Mouse (Mus musculus) right cerebral cortex, adult 2 months (tissue): ENCODE measurements around the gene Olfml2b.

Experiments
- DNase-seq, 2 experiments: peaks; one replicate each; pipeline ENCODE4 v3.0.0; 2021 to 2022; ENCODE audit warnings: low spot score in 2 of 2

The Olfml2b gene

DNA sequence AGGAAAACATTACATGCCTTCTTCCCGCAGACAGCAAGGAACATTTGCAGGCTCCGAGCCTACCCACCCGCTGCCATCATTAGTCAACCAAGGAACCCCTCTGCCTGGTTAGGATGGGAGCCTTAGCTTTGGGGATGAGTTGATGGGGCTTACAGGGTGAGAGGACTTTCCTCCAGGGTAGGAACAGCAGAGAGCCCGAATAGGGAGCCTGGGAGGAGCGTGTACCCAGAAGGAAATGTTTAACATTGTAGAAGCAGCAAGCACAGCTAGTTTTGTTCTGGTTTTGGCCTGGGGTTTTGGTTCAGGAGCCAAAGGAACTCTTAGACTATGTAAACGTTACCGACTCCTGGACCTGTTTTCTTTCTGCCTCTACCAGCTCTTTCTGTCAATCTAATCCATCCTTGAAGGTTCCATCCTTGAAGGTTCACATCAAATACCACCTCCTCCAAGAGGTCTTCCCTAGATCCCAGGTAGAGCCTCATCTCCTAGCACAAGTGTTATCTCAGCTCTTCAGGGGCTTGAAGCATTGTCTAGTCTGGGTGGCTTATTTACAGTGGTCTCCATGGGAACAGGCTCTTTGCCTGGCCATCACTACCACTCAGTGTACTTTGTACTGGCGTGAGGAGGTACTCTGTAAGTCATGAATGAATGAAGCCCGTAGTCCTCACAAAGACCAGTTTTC, 2.4 kb downstream of the Olfml2b start:
- no peak for DNase-seq

DNA sequence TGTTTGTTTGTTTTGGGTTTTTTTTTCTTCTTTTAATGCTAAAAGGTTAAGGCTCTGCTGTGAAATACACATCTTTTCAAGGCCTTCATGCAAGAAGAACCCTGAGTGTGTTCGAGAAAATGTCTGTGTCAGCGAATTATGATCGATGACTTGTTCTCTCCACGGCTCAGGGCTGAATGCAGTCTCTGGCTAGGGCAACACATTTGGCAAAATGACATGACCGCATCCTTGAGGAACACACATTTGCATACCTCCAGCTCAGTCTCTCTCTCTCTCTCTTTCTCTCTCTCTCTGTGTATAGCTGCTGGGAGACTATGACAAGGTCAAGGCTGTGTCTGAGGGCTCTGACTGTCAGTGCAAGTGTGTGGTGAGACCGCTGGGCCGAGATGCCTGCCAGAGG, 3.0 kb downstream of the Olfml2b start:
- DNase-seq, result no peak

GRCm38 (mm10) chr1:170647971-170648514, 3.7 kb downstream of the Olfml2b start:
- DNase-seq, result no peak

DNA sequence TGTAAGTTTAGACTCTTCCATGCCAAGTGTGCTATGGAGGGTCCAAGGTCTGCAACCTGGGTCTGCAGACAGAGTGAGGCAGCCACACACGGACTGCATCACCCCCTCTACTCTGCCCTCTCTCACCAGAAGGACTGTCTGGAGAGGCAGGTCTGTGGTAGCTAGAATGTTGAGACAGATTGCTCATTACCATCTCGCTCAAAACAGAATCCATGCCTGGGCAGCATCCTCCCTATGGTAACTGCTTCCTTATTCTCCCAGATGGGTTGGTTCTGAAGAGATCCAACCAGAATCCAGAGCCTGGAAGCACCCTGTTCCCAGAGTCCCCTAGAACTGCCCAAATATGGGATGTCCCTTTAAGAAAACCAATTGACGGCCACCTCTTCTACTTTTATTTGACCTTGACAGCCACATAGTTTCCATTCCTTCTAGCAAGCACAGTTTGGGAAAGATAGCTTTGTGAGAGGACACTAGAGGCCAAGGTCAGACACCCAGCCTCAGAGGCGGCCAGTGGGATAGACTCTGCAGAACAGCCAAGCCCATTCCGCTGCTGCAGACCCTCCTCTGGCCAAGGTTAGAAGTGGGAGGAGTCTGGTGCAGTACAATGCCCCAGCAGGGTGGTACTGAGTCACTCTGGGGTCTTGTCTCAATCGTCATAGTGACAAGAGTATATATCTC, 6.9 kb downstream of the Olfml2b start:
- no peak for DNase-seq

DNA sequence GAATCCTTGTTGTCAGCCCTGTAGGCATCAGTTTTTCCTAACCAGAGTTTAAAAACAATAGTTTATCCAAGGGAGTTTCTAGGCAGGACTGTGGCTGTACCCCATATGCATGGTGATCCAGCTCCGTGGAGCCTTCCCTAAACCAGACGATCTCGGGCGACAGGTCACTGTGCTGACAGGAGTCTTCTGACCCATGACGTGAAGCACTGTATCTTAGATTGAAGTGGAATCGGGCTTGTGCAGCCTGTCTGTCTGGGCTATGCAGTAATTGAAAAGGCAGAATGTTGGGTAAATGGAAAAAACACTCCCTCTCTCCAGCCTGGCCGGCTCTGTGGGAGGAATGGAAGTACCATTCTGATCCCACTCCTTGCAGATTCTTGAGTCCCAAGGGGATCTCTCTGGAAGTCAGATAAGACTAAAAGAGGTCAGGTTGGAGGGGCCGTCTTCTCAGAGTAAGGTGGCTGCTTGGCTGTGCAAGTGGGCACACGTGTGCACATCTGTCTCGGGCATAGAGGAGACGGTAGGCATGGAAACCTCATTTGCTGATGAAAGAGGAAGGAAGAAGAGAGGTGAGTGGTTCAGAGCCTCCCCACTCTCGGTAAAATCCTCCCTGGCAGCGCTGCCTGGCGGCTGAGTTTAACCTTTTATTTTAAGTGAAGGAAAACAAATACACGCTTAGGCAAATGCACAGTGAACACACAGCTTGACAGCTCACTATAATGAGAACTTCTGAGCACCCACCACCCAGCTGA, 7.8 kb downstream of the Olfml2b start:
- DNase-seq, result no peak

- DNase-seq, result no peak
Observed at GRCm38 (mm10) chr1:170655280-170655917, 11.1 kb downstream of the Olfml2b start.

GRCm38 (mm10) chr1:170656518-170657227, 12.3 kb downstream of the Olfml2b start:
- DNase-seq, result no peak

DNA sequence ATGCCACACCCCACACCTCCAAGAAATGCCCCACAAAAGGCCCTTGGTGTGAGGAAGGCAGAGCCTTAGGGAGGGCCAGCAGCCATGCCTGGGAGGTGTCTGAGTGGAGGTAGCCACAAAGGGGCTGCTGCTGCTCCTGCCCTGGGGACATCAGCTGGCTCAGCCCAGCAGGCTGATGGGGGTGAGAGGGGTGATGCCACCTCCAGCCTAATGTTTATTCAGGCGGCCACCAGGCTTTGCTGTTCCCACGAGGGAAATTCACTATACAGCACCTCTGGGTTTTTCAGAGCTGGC, 12.8 kb downstream of the Olfml2b start:
- DNase-seq, result no peak

- DNase-seq, result no peak
Observed at GRCm38 (mm10) chr1:170657643-170658314, 13.4 kb downstream of the Olfml2b start.

DNA sequence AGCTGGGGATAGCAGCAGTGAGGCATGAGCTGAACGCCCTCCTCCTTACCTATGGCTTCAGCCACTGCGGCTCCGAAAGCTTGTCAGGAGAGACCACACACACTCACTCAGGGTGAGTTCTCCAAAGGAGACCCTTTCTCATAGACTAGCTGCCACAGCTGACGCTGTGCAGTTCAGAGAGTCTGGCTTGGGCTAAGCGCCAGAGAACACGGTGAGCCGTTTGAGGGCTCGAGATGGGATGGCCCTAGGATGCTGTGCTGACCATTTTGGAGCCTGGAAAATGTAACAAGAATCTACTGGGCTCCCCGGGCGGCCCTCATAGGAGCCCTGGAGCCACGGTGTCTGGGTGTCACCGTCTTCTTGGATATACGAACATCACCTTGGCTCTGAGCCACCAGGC, 14.9 kb downstream of the Olfml2b start:
- DNase-seq, result no peak

DNA sequence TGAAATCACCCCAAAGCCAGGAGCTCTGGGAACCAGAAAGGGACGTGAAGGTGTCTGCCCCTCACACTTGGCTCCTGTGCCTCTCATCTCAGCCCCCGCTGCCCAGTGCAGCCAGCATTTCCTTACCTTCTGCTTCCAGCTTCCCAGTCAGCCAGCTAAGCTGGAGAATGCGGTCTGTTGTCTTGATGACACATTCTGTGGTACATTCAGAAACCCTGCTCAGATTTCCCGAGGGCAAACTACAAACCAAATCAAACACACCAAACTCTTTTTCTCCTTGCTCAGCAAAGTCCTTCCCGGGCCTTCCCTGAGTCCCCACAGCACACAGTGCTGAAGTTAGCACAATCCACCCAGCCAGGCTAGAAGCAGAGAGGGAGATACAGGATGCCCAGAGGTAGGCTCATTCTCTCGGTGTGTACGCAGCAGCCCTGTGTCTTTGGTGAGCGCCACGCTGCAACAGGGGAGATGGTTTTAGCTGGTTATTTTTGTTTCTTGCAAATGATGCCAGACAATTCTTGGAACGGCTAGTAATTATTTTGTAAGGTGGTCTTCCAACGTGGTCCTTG, 20.4 kb downstream of the Olfml2b start:
- no peak for DNase-seq

DNA sequence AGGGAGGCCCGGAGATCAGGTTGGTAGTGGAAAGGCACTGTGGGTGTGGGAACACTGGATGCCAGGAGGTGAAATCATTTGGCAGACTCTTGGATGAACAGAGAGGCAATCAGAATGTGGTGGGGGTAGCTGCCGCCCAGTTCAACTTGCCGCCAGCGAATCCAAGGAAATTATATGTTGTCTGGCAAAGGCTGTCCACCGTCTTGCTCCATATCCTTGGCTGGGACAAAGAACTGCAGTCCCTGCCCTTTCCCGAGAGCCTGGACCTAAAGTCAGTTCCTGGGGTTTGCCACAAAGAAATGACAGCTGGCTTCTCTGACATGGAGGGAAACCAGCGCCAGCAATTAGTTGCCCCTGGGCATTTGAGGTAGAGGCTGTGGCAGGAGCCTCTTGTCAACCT, 20.9 kb downstream of the Olfml2b start:
- no peak for DNase-seq

- no peak for DNase-seq
Observed at GRCm38 (mm10) chr1:170674184-170674775, 29.9 kb downstream of the Olfml2b start.

GRCm38 (mm10) chr1:170677681-170678080, 33.3 kb downstream of the Olfml2b start:
- DNase-seq, result no peak

GRCm38 (mm10) chr1:170678861-170679260, 34.5 kb downstream of the Olfml2b start:
- DNase-seq, result no peak

GRCm38 (mm10) chr1:170679624-170680023, 35.3 kb downstream of the Olfml2b start:
- no peak for DNase-seq

- no peak for DNase-seq
Observed at GRCm38 (mm10) chr1:170683863-170684262, 39.5 kb downstream of the Olfml2b start.

DNA sequence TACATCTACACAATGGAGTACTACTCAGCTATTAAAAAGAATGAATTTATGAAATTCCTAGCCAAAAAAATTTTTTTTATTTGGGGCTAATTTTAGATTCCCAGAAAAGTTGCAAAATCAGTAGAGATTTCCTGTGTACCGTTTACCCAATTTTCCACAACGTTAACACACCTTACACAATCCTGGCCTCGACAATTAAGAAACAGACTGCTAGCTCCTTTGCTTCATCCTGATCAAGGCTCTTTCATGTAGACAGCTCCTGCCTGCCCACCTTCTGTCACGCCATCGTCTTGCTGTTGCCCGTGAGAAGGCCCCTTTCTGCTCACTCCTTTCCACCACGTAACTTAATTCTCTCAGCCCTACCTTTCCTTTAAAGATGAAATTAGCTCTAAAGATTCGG, 45.4 kb downstream of the Olfml2b start:
- no peak for DNase-seq

DNA sequence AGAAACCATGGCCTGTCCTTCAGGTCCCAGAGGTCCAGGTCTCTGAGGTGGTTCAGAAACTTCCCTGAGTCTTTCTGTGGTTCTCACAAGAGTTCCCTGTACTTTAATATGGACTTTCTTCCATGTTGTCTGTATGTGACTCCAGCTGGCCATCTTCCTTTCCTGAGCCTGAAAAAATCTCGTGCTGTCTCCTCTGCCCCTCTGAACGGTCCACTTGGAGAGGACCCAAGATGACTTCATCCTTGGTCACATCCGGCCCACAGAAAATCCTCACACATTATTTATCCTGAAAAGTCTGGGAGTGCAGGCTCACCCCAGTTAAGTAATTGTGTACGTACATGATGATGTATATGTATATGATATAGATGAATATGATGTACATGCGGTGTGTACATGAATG, 47.0 kb downstream of the Olfml2b start:
- no peak for DNase-seq

GRCm38 (mm10) chr1:170694821-170695291, 50.5 kb downstream of the Olfml2b start:
- no peak for DNase-seq
